Comparison of ENCODE assay signal across 8 mouse cellular contexts in the genomic region with DNA sequence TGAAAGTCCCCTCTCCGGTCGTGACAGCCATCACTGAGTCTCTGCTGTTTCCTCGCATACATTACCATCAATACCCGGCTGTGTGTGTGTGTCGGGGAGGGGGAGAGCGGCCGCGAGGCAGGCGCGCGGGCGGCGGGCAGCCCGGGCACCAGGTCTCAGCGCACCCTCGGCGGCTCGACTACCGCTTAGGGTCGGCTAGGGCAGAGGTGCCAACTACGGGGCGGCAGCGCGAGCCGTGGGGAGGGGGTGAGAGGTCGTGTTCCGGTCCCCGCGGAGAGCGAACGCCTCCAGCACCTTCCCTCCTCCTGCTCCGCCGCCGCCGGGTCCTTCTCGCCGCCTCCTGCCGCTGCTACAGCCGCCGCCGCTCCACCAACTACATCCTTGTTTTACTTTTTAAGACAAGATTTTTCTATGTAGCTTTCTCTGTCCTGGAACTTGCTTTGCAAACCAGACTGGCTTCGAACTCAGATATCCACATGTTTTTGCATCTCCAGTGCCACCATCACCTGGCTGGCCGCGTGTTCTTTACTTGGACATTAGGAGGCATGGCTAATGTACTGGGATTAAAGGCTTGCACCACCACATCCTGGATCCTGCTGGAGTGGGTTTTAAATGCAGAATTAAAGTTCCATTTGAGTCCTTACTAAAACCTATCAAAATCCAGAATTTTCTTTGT. TPM values are rescaled to one million over a fixed set of nuclear protein-coding genes. Genes with fewer than 3 reads are reported as not detected.
DNase-seq lines count a peak whose midpoint lies in the region; ATAC-seq and TF ChIP-seq lines count a peak whose summit lies in the region.

No protein-coding gene starts in this region.

- H3K4me1 ChIP-seq in kidney, embryonic 15.5 days, result peaks cover 8% of the 10 kb centered on the region
- H3K4me1 ChIP-seq in embryonic facial prominence, embryonic 12.5 days, result 0 out of 2 replicates have a peak, but pooled peaks cover 8% of the 10 kb centered on the region
- H3K4me1 ChIP-seq in hindbrain, postnatal 0 days (ENCODE audit: insufficient read depth, low read length), result no peaks in the 10 kb centered on the region
- H3K4me1 ChIP-seq in midbrain, embryonic 14.5 days (ENCODE audit: control insufficient read depth, insufficient read depth, low read length), result no peaks in the 10 kb centered on the region

- 0 out of 2 replicates have a peak, but pooled peaks have one; percentile 6 for ATAC-seq in kidney, embryonic 15.5 days (replicated peaks; ENCODE audit: low FRiP score)
- ATAC-seq in embryonic facial prominence, embryonic 12.5 days (ENCODE audit: insufficient number of reproducible peaks, insufficient read depth, low FRiP score, low TSS enrichment), result no peak
- peak; percentile 38; the same call in 1 of the 2 replicates for ATAC-seq in hindbrain, postnatal 0 days
- peak; percentile 31; the same call in 1 of the 2 replicates for ATAC-seq in midbrain, embryonic 14.5 days (ENCODE audit: low FRiP score, low TSS enrichment)

- no peak for TF ChIP-seq CTCF in hindbrain, postnatal 0 days (IDR thresholded peaks at IDR 0.05; ENCODE audit: low read depth)

- H3K4me2 ChIP-seq in kidney, embryonic 15.5 days, result peak overlapping the region; percentile 82
- peak overlapping the region; percentile 76 for H3K4me2 ChIP-seq in embryonic facial prominence, embryonic 12.5 days (replicated peaks)
- H3K4me2 ChIP-seq in hindbrain, postnatal 0 days (ENCODE audit: low read depth, low read length), result peak overlapping the region; percentile 57
- H3K4me2 ChIP-seq in midbrain, embryonic 14.5 days (ENCODE audit: low read length), result peak overlapping the region; percentile 60

- no peak overlapping the region for H3K27ac ChIP-seq in kidney, embryonic 15.5 days
- no peak overlapping the region for H3K27ac ChIP-seq in embryonic facial prominence, embryonic 12.5 days
- H3K27ac ChIP-seq in hindbrain, postnatal 0 days, result no peak overlapping the region
- no peak overlapping the region for H3K27ac ChIP-seq in midbrain, embryonic 14.5 days (replicated peaks; ENCODE audit: low read depth, low read length)

- H3K27me3 ChIP-seq in kidney, embryonic 15.5 days, result peaks cover 23% of the 10 kb centered on the region
- peaks cover 4% of the 10 kb centered on the region; the same call in 1 of the 2 replicates for H3K27me3 ChIP-seq in embryonic facial prominence, embryonic 12.5 days
- H3K27me3 ChIP-seq in hindbrain, postnatal 0 days (ENCODE audit: insufficient read depth, low read length), result no peaks in the 10 kb centered on the region
- no peaks in the 10 kb centered on the region; the same call in 1 of the 2 replicates for H3K27me3 ChIP-seq in midbrain, embryonic 14.5 days (ENCODE audit: control insufficient read depth, insufficient read depth, low read length)

- peak overlapping the region; percentile 46 for H3K4me3 ChIP-seq in kidney, embryonic 15.5 days (replicated peaks)
- H3K4me3 ChIP-seq in embryonic facial prominence, embryonic 12.5 days, result peak overlapping the region; percentile 43
- H3K4me3 ChIP-seq in hindbrain, postnatal 0 days (ENCODE audit: low read length), result peak overlapping the region; percentile 34
- H3K4me3 ChIP-seq in midbrain, embryonic 14.5 days (replicated peaks; ENCODE audit: low read depth, low read length), result peak overlapping the region; percentile 34

- no peak for DNase-seq in kidney, adult 8-10 months
- DNase-seq in hindbrain, postnatal 0 days (ENCODE audit: low spot score), result peak; percentile 5
- peak; percentile 39 for DNase-seq in midbrain, embryonic 14.5 days
- DNase-seq in cerebellum, adult 9-11 months, result no peak
- DNase-seq in lung, postnatal 14 days, result no peak
- no peak for DNase-seq in adrenal gland, postnatal 36 days

- H3K36me3 ChIP-seq in kidney, embryonic 15.5 days, result no peaks in the 10 kb centered on the region
- H3K36me3 ChIP-seq in embryonic facial prominence, embryonic 12.5 days, result no peaks in the 10 kb centered on the region
- no peaks in the 10 kb centered on the region for H3K36me3 ChIP-seq in hindbrain, postnatal 0 days (ENCODE audit: insufficient read depth, low read length)
- H3K36me3 ChIP-seq in midbrain, embryonic 14.5 days (ENCODE audit: control insufficient read depth, insufficient read depth, low read length), result no peaks in the 10 kb centered on the region

- WGBS in kidney, embryonic 15.5 days, result 2% methylated on average over 35 of the region's 44 CpGs
- WGBS in embryonic facial prominence, embryonic 12.5 days, result 1% methylated on average over 32 of the region's 44 CpGs
- WGBS in hindbrain, postnatal 0 days, result 4% methylated on average over 32 of the region's 44 CpGs
- under 1% methylated on average over 30 of the region's 44 CpGs for WGBS in midbrain, embryonic 14.5 days

- H3K9me3 ChIP-seq in kidney, embryonic 15.5 days (replicated peaks), result no peaks in the 10 kb centered on the region
- no peaks in the 10 kb centered on the region for H3K9me3 ChIP-seq in embryonic facial prominence, embryonic 12.5 days
- H3K9me3 ChIP-seq in hindbrain, postnatal 0 days (ENCODE audit: low read length), result no peaks in the 10 kb centered on the region
- no peaks in the 10 kb centered on the region for H3K9me3 ChIP-seq in midbrain, embryonic 14.5 days (ENCODE audit: control insufficient read depth, low read length)

- H3K9ac ChIP-seq in kidney, embryonic 15.5 days, result 0 out of 2 replicates have a peak overlapping the region, but pooled peaks have one; percentile 26
- H3K9ac ChIP-seq in embryonic facial prominence, embryonic 12.5 days, result peak overlapping the region; percentile 40
- H3K9ac ChIP-seq in hindbrain, postnatal 0 days (replicated peaks; ENCODE audit: low read length), result no peak overlapping the region; the same call in 1 of the 2 replicates
- peak overlapping the region; percentile 31; the same call in 1 of the 2 replicates for H3K9ac ChIP-seq in midbrain, embryonic 14.5 days (replicated peaks; ENCODE audit: low read length)

RNA-seq across cellular contexts. Expression of gene Mogat2, which starts 10.6 kb away (rescaled TPM):
- 6.6 and 7.7 TPM in 2 replicates for polyA plus RNA-seq in kidney, embryonic 15.5 days (2015; fragmentation: Nextera tagmentation; extraction: Ambion mirVana)
- polyA plus RNA-seq in embryonic facial prominence, embryonic 12.5 days (2016; fragmentation: Nextera tagmentation; extraction: Ambion mirVana), result 4.9 and 5.3 TPM in 2 replicates
- 1.2 TPM in 1 of 2 replicates, not detected in the other for total RNA-seq in hindbrain, postnatal 0 days (2014; rRNA removed)
- polyA plus RNA-seq in hindbrain, postnatal 0 days (2015; fragmentation: Nextera tagmentation; extraction: Ambion mirVana), result 0.29 TPM in 2 replicates
- 1.4 and 2.1 TPM in 2 replicates for polyA plus RNA-seq in midbrain, embryonic 14.5 days (2014; fragmentation: Nextera tagmentation; extraction: Ambion mirVana)
- 1 to 10 TPM in 1 of 2 experiments, under 1 TPM in 1; 0.16 to 1.5 TPM for total RNA-seq in adrenal gland, postnatal 36 days (2021)

RNA-seq across cellular contexts. Expression of gene Map6, which starts 18.2 kb away (rescaled TPM):
- polyA plus RNA-seq in kidney, embryonic 15.5 days (2015; fragmentation: Nextera tagmentation; extraction: Ambion mirVana), result 2.1 and 4.2 TPM in 2 replicates
- polyA plus RNA-seq in embryonic facial prominence, embryonic 12.5 days (2016; fragmentation: Nextera tagmentation; extraction: Ambion mirVana), result 12.6 and 13.0 TPM in 2 replicates
- 292 and 327 TPM in 2 replicates for total RNA-seq in hindbrain, postnatal 0 days (2014; rRNA removed)
- polyA plus RNA-seq in hindbrain, postnatal 0 days (2015; fragmentation: Nextera tagmentation; extraction: Ambion mirVana), result 97.4 and 111 TPM in 2 replicates
- polyA plus RNA-seq in midbrain, embryonic 14.5 days (2014; fragmentation: Nextera tagmentation; extraction: Ambion mirVana), result 94.4 and 102 TPM in 2 replicates
- 1 to 10 TPM; 7.6 to 7.9 TPM for total RNA-seq in adrenal gland, postnatal 36 days (2021)

Comparison
In these comparisons a context has a peak if more than half of its experiments do, and no peak if none do; other contexts are left out.
1. DNase-seq: peak in hindbrain, postnatal 0 days (single experiment) and midbrain, embryonic 14.5 days (single experiment); none in kidney, adult 8-10 months (0 of 2), cerebellum, adult 9-11 months (single experiment), lung, postnatal 14 days (single experiment) and adrenal gland, postnatal 36 days (0 of 2).
2. Peak in every context shown above with its lines, with median percentiles within 50 percentile points of each other: H3K4me2 ChIP-seq and H3K4me3 ChIP-seq.